Mouse (Mus musculus): ENCODE data around the gene Aldh9a1.

Gene Aldh9a1

GRCm38 (mm10) chr1:167350597-167351415 is 1.0 kb downstream of the Aldh9a1 start:
- DNase-seq (ENCODE audit: low read depth, low spot score) = no peak

DNA sequence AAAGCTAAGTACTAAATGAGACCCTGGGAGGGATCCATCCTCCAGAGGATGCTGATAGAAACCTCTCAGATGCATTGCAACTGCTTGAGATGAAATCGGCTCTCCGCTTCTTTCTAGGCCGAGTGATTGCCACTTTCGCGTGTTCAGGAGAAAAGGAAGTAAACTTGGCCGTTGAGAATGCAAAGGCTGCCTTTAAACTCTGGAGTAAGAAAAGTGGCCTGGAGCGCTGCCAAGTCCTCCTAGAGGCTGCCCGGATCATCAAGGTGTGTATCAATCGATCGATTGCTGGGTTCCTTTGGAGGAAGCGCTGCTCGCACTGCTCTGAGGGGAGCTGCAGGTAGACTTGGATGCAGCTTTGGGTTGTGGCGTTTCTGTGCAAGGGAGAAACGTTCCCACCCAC is 2.6 kb downstream of the Aldh9a1 start:
- DNase-seq (ENCODE audit: low read depth, low spot score) = no peak

DNA sequence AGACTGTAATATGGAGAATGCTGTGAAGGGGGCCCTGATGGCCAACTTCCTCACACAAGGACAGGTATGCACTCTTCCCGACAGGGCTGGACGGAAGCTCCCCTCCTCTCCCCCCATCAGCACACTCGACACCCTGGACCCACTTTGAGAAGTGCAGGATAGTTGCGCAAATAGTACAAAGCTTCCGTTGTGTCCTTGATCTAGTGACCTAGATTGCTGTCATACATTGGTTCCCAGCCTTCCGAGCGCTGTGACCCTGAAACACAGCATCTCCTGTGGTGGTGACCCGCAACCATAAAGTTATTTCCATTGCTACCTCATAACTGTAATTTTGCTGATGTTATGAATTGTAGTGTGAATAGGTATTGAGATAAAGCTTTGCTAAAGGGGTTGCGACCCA is 7.6 kb downstream of the Aldh9a1 start:
- no peak for DNase-seq (ENCODE audit: low read depth, low spot score)

- no peak for DNase-seq (ENCODE audit: low read depth, low spot score)
These were observed 8.9 kb downstream of the Aldh9a1 start for GRCm38 (mm10) chr1:167358731-167359130.

DNA sequence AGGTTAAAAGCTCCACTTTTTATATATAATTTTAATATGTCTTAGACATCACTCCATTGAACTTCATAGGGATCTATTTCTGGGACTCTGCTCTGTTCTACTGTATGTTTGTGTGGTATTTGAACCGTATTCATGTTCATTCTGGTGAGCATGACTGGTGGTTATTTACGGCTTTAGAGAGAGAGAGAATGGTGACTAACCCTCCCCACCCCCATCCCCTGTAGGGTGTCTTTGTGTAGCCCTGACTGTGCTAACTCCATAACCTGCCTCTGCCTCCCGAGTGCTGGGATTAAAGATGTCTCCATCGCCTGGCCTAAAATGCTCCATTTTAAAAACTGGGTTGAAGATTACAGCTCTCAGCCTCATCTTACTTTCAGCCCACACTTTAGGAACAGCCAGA is 10.5 kb downstream of the Aldh9a1 start:
- no peak for DNase-seq (ENCODE audit: low read depth, low spot score)

GRCm38 (mm10) chr1:167362819-167363218 is 13.0 kb downstream of the Aldh9a1 start:
- no peak for DNase-seq (ENCODE audit: low read depth, low spot score)

DNA sequence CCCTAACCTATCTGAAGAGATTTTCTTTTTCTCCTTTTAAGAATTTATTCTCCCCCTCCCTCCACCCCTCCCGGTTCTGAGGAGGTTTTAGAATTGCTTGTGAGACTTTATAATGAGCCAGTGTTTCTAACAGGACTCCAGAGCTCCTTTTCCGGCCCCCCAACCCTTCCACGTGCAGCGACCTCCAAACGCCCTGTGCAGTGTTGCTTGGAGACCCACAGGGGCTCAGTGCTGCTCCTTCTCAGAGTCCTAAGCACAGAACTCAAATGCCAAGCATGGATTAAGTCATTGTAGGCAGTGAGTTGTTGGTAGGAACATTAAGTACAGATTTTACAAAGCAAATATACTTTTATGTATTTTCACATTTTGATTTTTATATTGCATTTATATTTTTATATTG is 13.5 kb downstream of the Aldh9a1 start:
- no peak for DNase-seq (ENCODE audit: low read depth, low spot score)

GRCm38 (mm10) chr1:167365808-167366207 is 16.0 kb downstream of the Aldh9a1 start:
- no peak for DNase-seq (ENCODE audit: low read depth, low spot score)

- no peak for DNase-seq (ENCODE audit: low read depth, low spot score)
These were observed 16.8 kb downstream of the Aldh9a1 start for GRCm38 (mm10) chr1:167366621-167367020.

DNA sequence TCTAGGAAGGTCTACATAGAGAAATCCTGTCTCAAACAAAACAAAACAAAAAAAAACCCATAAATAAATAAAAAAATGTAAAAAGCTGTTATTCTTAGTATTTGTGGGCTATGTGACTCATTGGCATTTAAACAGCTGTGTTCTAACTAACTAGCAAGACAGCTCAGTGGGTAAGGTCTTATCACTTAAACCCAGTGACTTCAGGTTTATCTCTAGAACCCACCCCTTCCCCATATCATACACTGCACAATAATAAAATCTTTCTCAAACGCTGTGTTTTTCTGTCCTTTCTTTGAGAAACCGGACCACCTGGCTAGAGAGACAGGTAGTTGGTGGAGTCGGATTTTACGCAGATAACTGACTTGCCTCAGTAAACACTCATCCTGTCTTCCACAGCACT is 18.2 kb downstream of the Aldh9a1 start:
- no peak for DNase-seq (ENCODE audit: low read depth, low spot score)

DNA sequence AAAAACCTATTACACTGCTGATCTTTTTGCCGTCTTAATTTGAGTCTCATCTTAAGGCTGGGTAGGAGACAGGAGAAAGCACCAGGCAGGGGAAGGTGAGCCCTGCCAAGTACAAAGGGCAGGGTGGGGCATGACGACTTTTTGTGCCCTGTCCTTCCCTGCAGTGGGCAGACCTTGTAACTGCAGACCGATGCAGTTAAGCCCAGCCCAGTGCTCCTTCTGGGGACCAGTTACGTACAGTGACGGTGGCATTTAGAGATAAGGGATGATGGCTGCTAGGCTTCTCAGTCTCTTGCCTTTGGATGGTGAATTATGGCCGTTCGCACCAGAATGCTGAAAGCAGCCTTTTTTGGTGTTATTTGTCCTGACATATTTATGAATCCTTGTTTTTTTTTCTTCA is 18.7 kb downstream of the Aldh9a1 start:
- DNase-seq (ENCODE audit: low read depth, low spot score) = no peak

DNA sequence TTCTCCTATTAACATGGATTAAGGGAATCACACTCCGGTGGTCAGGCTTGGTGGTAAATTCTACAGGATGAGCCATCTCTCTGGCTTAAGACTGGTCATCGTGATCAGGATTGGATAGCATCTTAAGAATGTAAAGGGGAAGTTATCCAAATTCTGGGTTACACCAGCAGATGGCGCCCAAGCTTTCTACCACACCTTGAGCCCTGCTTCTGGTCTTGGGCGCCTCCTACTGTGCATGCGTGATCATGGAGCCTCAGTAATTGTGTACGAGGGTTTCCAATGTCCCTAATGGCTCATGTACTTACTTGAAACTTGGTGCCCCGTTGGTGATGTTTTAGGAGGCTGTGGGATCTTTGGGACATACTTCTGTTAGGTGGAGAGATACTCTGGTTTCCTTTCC is 20.1 kb downstream of the Aldh9a1 start:
- peak; percentile 94 for DNase-seq (ENCODE audit: low read depth, low spot score)

- no peak for DNase-seq (ENCODE audit: low read depth, low spot score)
These were observed 22.9 kb downstream of the Aldh9a1 start for GRCm38 (mm10) chr1:167372739-167373138.

DNA sequence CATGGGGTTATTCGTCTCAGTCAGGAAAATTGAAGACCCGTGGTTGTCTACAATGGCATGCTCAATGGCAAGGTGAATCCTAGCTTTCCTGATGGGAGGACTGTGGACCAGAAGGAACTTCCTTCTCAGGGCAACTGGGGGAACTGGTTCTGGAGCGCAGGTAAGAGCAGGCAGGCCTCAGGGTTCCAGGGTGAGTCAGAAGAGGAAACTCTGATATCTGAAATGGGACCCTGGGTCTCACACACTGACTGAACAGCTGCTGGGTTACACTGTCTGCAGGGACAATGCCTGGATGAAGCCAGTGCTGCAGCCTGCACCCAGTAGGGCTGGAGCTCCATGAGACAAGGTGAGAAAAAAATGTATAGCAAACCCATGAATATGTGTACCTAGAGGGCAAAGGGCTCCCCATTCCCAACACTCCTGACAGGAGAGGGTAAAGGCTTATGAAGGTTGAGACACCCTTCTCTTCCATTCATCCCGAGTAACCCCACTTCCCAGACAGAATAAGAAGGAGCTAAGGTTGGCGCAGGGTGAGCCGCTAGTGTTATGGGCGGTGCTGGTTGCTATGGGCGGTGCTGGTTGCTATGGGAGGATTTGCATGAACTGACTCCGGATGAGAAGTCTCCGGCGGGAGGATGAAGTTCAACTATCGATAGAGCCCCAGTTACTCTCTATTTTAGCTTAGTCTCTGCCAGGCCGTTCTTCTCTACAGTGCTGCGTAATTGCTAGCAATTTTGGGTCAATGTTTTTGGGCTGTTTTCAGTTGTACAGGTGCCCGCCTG is 24.4 kb downstream of the Aldh9a1 start:
- peak; percentile 85 for DNase-seq (ENCODE audit: low read depth, low spot score)

DNA sequence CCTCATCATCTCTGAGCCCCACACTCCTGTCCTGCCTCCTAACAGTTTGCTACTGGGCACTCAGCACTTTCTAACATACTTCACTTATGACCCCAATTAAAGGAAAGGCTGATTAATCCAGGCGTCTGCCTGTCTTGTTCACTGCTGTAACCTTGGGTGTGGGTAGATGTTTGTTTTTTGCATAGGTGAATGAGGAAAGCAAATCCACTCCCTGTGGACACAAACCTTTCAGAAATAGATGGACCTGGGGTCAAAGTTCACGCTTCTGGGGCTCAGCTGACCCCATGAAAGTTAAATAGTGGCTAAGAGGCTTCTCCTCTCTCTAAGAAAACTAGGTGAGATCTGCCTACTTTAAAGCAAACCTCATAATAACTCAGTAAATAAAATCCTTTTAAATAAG is 25.2 kb downstream of the Aldh9a1 start:
- no peak for DNase-seq (ENCODE audit: low read depth, low spot score)

DNA sequence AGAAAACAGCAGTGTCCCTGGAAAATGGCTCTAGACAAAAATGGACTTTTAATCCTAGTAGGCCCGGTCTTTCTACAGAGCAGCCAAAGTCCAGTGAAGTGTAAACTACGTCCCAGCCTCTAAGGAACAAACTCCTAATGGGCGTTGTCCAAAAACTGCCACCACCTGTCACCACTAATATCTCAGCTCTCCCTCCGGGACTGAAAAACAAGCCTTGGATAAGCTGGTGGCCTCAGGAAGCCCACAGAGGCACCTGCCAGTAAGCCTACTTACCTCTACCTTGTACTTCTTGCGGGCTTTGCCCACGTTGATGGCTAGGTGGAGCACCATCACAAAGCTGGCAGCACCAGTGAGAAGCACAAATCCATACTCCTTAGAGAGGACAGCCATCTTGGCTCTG is 28.2 kb downstream of the Aldh9a1 start:
- no peak for DNase-seq (ENCODE audit: low read depth, low spot score)

DNA sequence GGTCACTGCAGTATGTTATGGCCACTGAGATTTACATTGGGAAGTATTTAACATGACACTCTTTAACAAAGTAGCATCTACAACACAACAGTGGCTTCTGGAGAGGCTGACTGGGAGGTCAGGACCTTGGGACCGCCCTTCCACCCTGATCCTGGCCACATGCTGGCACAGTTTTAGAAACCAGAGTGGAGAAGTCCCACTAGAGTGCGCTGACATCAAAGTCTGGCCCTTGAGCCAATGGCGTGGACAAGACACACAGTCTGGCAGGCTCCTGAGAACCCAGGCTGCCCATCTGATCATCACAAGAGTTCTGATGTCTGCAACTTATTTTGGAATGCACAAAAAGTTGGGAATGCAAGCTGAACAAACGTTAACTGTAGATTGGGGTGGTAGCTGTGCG is 30.0 kb downstream of the Aldh9a1 start:
- DNase-seq (ENCODE audit: low read depth, low spot score) = no peak

- DNase-seq (ENCODE audit: low read depth, low spot score) = no peak
These were observed 30.4 kb downstream of the Aldh9a1 start for GRCm38 (mm10) chr1:167380223-167380622.

DNA sequence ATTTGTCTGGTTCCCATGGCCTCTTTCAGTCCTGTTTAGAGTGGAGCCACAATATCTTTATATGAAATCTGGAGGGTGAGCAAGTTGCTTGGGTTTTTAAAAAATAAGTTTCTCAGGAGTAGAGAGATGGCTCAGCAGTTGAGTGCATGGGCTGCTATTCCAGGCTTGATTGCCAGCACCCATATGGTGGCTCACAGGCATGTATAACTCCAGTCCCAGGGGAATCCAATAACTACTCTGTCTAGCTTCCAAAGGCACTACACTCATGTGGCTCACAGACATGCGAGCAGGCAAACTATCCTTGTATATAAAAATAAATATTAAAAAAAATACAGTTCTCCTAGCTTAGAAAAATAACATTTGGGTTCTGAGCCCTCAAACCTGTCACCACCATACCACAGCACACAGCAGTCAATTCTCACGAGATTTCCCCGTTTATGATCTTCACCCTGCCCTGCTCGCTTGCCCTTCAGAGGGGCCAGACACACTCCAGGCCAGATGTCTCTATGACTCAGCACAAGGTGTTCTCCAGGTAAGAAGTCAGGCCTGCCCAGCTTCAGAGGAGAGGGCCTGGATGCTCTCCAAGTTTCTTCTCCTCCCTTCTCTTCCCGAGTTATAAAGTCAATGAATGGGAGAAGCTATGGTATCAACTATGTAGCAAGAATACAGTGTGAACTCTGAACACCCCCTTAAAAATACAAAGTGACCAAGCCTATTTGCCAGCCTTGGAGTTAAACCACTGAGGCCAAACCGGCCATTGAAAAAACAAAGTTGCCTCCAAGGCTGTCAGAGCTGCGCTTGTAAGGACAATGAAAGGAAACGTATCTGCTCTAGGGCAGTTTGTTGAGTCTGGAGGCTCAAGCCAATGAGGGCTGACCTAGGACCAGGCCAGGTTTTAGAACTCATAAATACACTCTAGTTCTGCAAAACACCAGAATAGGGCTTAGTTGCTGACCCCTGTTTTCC is 31.5 kb downstream of the Aldh9a1 start:
- no peak for DNase-seq (ENCODE audit: low read depth, low spot score)

DNA sequence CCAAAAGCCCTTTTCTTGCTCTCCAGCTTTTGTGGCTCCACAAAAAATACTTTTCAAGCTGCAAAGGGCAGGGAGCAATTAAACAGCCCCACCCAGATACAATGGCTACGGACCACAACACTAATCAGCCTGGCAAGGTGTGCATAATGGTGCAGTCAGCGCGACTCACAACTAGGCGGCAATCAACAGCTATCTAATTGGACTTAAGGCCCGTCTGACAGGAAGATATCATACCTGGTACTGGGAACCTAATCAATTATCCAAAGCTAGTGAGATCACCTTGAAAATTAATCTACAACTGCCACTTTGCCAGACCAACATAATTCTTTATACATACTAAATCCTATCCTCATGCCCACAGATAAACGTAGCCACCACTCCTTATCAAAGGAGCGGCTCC is 32.5 kb downstream of the Aldh9a1 start:
- no peak for DNase-seq (ENCODE audit: low read depth, low spot score)

DNA sequence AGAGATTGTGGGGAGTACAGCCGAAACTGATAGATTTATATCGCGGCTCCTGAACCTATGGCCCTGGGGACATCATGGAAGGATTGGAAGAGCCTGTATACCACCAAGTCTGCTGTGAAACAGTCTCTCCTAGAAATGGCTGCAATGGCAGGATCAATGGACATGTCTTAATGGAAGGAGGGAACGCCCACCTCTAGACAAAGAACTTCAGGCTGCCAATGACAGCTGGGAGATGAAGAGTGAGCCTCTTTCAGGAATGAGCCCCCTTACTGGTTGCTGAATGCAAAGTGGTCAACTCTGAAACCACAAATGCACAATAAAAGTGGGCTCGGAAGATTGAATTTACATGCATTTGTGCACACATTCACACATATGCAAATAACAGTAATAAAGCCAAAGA is 33.0 kb downstream of the Aldh9a1 start:
- peak; percentile 27 for DNase-seq (ENCODE audit: low read depth, low spot score)

GRCm38 (mm10) chr1:167383178-167383577 is 33.4 kb downstream of the Aldh9a1 start:
- no peak for DNase-seq (ENCODE audit: low read depth, low spot score)
